Mouse (Mus musculus): ENCODE data around the gene Igf1r.

DNA sequence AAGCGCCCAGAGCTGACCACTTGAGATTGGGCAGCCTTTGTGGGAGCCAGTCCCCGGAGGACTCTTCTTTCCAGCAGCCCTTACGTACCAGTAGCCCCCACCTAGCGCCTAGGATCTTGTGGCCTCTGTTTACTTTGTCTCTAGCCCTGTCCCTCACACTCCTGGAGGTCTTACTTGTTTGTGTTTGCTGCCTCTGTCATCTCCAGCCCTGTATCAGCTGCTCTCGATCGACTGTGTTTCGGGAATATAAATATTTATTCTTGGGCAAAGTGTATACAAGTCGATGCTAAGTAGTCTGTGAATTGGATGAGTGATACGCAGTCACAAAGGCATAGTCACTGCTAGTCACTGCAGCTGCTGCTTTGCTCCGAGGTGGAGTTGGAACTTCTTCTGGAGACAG, 147.8 kb downstream of the Igf1r start:
- TF ChIP-seq EP300 (IDR thresholded peaks at IDR 0.05) (no peak), CTCF (IDR thresholded peaks at IDR 0.05) (no peak)
